Mouse (Mus musculus): Measurements from ENCODE around the gene Clmp. TPM values are rescaled to one million over a fixed set of nuclear protein-coding genes. Genes with fewer than 3 reads are reported as not detected.
"Not testable (repeated sequence)": the region's sequence is repeated elsewhere in the genome, so short reads cannot be mapped to it uniquely, and the experiment has no call there.

The Clmp gene
- total RNA-seq, 2 experiments from 2014 or later = 25.3 to 33.3 TPM

DNA sequence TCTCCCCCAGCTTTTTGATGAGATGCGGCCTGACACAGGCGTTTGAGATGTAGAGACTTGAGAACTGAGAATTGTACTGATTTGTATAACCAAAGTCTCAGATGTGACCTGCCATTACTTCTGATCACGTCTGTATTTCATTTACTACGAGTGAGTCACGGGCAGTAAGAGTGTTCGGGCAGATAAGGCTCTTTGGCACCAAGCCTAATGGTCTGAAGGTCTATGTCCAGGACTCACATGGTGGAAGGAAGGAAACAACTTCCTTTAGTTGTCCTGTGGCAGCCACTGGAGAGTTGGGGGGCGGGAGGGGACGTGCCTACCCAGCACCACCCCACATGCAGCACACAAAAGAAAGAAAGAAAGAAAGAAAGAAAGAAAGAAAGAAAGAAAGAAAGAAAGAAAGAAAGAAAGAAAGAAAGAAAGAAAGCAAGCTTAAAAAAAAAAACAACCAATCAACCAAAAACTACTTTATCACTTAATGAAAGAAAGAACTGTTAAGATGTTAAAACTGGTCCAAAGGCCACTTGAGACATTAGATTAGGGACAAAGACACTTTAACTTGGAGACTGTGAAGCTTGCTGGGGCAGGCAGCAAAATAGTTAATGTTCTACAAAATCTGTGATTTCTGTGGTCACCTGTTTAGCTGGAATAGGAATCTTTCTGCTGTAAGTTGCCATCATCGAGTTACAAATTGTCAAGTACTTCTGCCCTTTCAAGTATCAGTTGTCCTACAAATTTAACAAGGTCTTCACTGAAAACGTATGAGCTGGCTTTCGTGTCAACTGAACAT is 90.9 kb downstream of the Clmp start:
- H3K27ac ChIP-seq = no peak overlapping the region
- no peak overlapping the region for H3K4me3 ChIP-seq
- DNase-seq (ENCODE audit: low spot score in 2 of 2) = no peak
- no peak for TF ChIP-seq CTCF (conservative IDR thresholded peaks at IDR 0.05)

GRCm38 (mm10) chr9:40780111-40780510 is 94.3 kb downstream of the Clmp start:
- no peak overlapping the region for H3K4me3 ChIP-seq
- TF ChIP-seq CTCF (conservative IDR thresholded peaks at IDR 0.05) = no peak
- DNase-seq (ENCODE audit: low spot score in 2 of 2) = no peak

DNA sequence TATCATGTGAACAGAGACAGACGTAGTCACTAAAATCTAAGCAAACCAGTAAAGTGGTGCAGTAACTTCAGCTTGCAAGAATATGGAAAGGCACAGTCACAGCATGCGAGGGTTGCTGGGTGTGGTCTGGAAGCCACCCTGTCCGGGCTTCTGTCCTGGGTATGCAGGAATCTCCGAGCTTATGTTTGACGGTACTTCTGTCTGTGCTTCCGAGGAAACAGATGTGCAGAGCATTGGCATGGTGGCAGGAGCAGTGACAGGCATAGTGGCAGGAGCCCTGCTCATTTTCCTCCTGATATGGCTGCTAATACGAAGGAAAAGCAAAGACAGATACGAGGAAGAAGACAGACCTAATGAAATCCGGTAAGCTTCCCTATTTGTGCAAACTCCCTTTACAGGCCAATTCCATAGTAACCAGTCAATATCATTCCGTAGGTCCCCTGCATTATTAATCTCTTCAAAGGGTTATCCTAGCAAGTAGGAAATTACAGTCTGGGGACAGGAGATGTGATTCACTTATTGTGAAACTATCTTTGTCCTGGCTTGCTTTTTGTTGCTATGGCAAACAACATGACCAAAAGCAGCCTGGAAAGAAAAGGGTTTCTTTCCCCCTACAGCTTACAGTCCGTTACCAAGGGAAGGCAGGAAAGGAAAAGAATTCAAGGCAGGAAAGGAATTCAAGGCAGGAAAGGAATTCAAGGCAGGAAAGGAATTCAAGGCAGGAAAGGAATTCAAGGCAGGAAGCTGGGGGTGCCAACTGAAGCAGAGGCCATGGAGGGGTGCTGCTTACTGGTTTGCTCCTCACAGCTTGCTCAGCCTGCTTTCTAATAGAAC is 95.3 kb downstream of the Clmp start:
- no peak for TF ChIP-seq CTCF (conservative IDR thresholded peaks at IDR 0.05)
- Histone ChIP-seq H3K27ac (peak overlapping the region; percentile 62; the same call in 1 of the 2 replicates), H3K4me3 (no peak overlapping the region)
- DNase-seq (ENCODE audit: low spot score in 2 of 2) = no peak

More at GRCm38 (mm10) chr9:40780111-40780510, 94.3 kb downstream of the Clmp start:
- no peak overlapping the region for H3K27ac ChIP-seq

DNA sequence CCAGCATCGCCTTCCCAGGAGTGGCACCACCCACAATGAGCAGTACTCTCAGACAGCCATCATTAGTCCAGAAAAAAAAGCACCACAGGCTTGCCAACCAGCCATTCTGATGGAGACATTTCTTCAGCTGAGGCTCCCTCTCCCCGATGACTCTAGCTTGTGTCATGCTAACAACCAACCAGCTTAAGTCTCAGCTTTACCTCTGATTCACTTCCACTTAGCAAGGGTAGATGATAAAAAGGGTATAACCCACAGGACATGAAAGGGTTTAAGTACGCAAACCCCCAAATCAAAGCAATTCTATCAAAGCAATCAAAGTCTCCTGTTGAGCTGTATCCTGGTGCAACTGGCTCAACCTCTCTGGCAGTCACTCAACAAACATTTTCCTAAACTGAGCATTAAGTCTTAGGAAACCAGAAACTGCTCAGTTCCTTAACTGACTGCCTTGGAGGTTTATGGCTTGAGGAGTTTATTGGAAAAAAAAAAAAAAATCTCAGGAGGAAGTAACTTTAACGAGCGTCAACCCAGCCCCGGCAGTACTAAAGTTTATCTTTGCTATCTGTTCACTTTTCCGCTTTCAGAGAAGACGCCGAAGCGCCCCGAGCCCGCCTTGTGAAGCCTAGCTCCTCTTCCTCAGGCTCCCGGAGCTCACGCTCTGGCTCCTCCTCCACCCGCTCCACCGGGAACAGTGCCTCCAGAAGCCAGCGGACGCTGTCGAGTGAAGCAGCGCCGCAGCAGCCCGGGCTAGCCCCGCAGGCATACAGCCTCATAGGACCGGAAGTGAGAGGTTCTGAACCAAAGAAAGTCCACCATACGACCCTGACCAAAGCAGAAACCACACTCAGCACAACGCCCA is 96.2 kb downstream of the Clmp start:
- DNase-seq (ENCODE audit: low spot score in 2 of 2) = no peak
- H3K4me3 ChIP-seq = peak overlapping the region; percentile 36
- no peak for TF ChIP-seq CTCF (conservative IDR thresholded peaks at IDR 0.05)
- peak overlapping the region; percentile 62 for H3K27ac ChIP-seq

DNA sequence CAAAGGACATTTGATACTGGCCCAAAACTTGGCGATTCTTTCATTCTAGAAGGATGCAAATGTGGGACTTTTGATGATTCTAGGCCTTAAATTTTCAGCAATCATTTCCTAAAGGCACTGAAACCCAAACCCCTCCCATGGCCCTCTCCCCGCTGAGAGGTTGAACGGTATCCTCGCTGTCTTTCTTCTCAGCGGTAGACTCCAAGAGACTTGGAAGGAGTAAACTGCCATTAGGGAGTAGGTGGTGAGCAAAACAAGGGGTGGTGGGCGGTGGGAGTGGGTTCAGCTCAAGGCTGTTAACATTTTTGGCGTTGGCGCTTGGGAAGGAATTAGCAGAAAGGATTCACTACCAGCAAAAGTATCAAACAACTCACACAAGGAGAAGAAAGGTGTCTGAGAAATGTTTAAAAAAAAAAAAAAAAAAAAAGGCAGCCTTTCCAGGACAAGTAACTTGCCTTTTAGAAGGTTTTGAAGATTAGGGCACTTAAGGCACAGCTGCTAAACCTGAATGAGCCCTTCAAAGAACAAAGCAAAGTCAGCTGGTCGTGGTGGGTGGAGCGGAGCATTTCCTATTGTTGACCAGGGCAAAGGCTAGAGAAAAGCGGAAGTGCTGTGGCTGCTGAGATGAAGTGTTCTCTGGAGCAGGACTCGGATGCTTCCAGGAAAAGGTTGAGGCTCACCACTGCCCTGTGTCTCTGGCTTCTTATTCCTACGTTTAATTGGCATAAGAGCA is 98.0 kb downstream of the Clmp start:
- no peak for TF ChIP-seq CTCF (conservative IDR thresholded peaks at IDR 0.05)
- Histone ChIP-seq H3K4me3 (no peak overlapping the region), H3K27ac (peak overlapping the region; percentile 69)
- no peak for DNase-seq (ENCODE audit: low spot score in 2 of 2)

DNA sequence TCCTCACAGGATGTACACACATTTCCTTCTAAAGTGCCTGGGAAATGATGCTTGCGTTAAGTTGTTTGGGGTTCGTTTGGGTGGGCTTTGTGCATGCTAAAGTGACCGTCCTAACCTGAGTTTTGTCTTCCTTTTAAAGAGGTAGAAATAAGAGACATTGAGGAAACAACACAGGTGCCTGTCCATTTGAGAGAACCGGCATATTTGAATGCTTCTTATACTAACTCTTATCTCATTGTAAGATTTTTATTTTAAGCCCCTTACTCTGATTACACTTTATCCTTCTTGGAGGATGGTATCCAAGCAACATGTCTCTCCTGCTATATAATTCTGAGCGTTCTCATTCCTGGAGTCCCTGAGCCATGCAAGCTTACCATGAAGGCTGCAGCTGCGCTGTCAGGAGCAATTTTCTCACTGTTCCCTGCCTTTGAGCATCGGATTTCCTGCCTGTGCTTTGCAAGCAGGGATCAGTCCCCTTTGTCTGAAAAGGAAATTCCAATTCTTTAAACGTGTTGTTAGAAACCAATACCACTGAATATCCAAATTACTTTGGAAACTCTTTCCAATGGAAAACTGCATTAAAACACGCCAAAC is 98.7 kb downstream of the Clmp start:
- no peak for DNase-seq (ENCODE audit: low spot score in 2 of 2)
- TF ChIP-seq CTCF (conservative IDR thresholded peaks at IDR 0.05) = no peak
- Histone ChIP-seq H3K4me3 (no peak overlapping the region), H3K27ac (peak overlapping the region; percentile 69)

DNA sequence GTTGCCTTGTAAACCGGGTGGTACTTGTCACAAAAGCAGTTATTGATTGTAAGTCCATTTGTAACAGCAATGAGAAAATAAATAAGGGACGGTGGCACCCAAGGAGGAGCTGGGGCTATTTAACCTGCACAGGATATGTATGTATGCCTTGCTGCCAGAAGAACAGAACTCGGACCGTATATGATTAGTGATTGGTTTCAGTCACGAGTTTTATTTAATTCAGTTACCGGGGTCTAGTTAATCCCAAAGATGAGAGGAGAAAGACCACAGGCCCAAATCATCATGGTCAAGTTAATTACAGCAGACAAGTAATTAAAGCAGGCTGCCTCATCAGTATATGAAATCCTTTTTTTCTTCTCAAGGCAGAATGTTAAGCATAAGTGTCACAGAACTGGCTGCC is 99.7 kb downstream of the Clmp start:
- TF ChIP-seq CTCF (conservative IDR thresholded peaks at IDR 0.05) = no peak
- DNase-seq (ENCODE audit: low spot score in 2 of 2) = no peak
- Histone ChIP-seq H3K27ac (no peak overlapping the region), H3K4me3 (no peak overlapping the region)

- not testable (repeated sequence) for H3K27ac ChIP-seq; DNase-seq (ENCODE audit: low spot score in 2 of 2); H3K4me3 ChIP-seq
Observed at GRCm38 (mm10) chr9:40786820-40787219, 101.1 kb downstream of the Clmp start.

DNA sequence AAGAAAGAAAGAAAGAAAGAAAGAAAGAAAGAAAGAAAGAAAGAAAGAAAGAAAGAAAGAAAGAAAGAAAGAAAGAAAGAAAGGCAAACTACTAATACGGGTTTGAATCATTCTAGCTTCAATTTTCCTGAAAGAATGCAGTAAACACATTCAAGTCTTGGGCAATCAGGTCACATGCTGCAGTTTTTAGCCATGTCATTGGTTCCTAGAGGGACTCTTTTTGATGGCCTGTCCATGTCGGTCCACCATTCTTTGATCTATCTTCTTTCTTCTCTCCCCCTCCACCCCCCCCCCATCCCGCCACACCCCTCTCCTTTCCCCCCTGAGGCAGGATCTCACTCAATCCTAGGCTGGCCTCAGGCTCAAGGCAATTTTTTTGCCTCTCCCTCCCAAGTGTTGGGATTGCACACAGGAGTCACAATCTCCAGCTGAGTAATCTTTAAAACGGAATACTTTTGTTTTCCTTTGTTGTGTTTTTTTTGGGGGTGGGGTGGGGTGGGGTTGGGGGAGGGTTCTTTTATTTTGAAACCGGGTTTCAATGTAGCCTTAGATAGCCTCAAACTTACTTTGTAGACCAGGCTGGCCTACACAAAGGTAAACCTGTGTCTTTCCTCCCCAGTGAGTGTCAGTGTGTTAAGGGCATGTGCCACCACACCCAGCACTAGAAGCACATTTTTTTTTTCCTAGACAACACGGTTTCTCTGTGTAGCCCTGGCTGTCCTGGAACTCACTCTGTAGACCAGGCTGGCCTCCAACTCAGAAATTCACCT is 106.3 kb downstream of the Clmp start:
- no peak for TF ChIP-seq CTCF (conservative IDR thresholded peaks at IDR 0.05)
- DNase-seq (ENCODE audit: low spot score in 2 of 2) = no peak
- no peak overlapping the region for H3K4me3 ChIP-seq
- no peak overlapping the region for H3K27ac ChIP-seq

- no peak for TF ChIP-seq CTCF (conservative IDR thresholded peaks at IDR 0.05)
- no peak overlapping the region for H3K27ac ChIP-seq
- H3K4me3 ChIP-seq = no peak overlapping the region
- no peak for DNase-seq (ENCODE audit: low spot score in 2 of 2)
Observed at GRCm38 (mm10) chr9:40793581-40793980, 107.8 kb downstream of the Clmp start.

GRCm38 (mm10) chr9:40794251-40794650 is 108.5 kb downstream of the Clmp start:
- H3K27ac ChIP-seq = no peak overlapping the region
- TF ChIP-seq CTCF (conservative IDR thresholded peaks at IDR 0.05) = no peak
- no peak overlapping the region for H3K4me3 ChIP-seq
- DNase-seq (ENCODE audit: low spot score in 2 of 2) = no peak

Data from layer of hippocampus, adult 2 months (tissue).